Mouse (Mus musculus) mouse embryonic stem cell (cell line): Measurements from ENCODE around the gene Duox1.

Experiments
- in situ Hi-C, 2 experiments: fragments of 300-500 bp; cut with MboI; formaldehyde crosslinking; loops; 1 replicate in 1 of 2; 3 replicates in 1 of 2; pipeline ENCODE4 v1.14.3; 2019 to 2020; ENCODE audit warnings: low sequenced_read_pairs in 2 of 2, low pct_unique_long_range_greater_than_20kb in 1 of 2, mixed read lengths in 1 of 2; ENCODE audit not compliant: unreplicated experiment in 1 of 2

The Duox1 gene

GRCm38 (mm10) chr2:122382121-122382520, 66.6 kb downstream of the Duox1 start:
- in situ Hi-C loops, result loop anchor here in 1 of 2 experiments (10.0 kb wide), 1 partner anchor 373 kb away; no protein-coding TSS in a partner anchor

DNA sequence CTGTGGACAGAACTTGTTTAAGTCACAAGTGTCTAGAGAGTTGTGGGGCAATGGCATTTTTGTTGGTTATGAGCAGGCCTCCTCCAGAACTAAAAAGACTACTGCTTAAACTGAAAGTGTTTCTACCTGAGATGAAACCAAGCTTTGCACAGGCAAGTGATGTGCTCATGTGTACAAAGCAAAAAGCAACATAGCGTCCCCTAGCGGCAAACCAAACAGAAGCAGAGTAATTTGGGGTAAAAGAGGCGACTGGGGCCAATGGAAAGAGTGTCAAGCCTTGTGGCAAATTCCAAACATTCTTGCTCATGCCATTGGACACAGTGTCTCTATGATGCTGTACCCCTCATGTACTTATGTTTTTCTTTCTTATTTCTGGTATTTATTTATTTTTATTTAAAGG, 69.6 kb downstream of the Duox1 start:
- in situ Hi-C loops, result loop anchor here in 1 of 2 experiments (10.0 kb wide), 1 partner anchor 370 kb away; no protein-coding TSS in a partner anchor

DNA sequence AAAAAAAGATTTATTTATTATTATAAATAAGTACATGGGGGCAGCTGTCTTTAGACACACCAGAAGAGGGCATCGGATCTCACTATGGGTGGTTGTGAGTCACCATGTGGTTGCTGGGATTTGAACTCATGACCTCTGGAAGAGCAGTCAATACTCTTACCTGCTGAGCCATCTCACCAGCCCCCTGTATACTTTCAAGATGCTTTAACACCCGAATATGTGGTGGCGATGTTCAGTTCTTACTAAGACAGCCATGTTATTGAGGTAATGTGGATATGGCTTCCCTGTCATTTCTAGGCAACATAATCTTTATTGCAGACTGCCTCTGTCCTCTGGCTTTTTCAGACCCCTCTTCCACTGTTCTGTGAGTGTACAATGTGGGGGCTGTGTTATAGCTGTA, 71.7 kb downstream of the Duox1 start:
- in situ Hi-C loops, result loop anchor here in 1 of 2 experiments (10.0 kb wide), 1 partner anchor 368 kb away; no protein-coding TSS in a partner anchor

DNA sequence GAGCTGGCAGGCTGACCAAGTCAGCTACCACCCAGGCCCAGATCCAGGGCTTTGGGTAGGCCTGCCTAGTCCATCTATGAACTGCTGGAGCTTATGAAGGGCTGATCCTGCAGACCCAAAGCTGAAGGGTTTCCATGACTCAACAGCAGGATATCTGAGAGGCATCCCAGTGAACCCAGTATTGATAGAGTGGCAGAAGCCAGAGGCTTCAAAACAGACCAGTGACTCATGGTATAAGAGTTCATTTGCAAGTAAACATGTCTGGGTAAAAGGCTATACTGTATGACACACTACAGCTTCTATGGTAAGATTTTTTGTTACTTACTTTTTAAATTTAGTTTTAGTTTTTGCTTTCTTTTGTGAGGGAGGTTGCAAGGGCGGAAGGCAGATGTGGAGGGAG, 80.7 kb downstream of the Duox1 start:
- in situ Hi-C loops, result no loop called here
